ENCODE assay signal across 18 mouse cellular contexts in the genomic region with DNA sequence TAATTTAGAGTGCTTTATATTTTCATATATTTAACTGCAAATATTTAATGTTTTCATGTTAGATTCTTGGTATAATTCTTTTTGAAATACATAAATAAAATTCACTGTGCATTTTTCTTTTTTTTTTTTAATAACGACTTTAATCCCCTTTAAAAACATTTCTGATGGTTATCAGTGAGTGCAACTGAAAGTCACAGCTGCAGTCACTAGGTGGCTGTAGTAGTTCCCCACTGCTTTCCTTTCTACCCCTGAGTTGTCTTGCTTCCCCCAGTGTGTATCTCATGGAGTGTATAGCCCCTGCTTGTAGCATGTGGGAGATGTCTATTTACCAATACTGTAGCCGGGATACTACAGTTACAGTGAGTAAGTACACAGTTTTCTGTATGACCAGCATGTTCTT. TPM values are rescaled to one million over a fixed set of nuclear protein-coding genes. Genes with fewer than 3 reads are reported as not detected.
A peak's percentile ranks its signal among the peaks of the same experiment; 100 is the strongest.
DNase-seq lines count a peak whose midpoint lies in the region; ATAC-seq and TF ChIP-seq lines count a peak whose summit lies in the region.
"Had no signal": no experiment of that assay in that cellular context is flagged by ENCODE, and none has a peak within 500 bp of the region (broad histone marks: within the 10 kb centered on the region; RNA-seq: fewer than 3 reads in every experiment).

No protein-coding gene starts in this region.

- 0 out of 2 replicates have a peak, but pooled peaks have one; percentile 6 for TF ChIP-seq CTCF in liver, postnatal 0 days (IDR thresholded peaks at IDR 0.05; ENCODE audit: low read depth)

- intact Hi-C loops in heart, postnatal 36 days (cut with DNase I) = loop anchor here (10.0 kb wide), 1 partner anchor 227 kb away; no protein-coding TSS in a partner anchor

- H3K27ac ChIP-seq in heart, embryonic 16.5 days (ENCODE audit: low read length) = peak overlapping the region; percentile 42
- H3K27ac ChIP-seq in liver, postnatal 0 days (ENCODE audit: low read depth) = no peak overlapping the region
- H3K27ac ChIP-seq in limb, embryonic 10.5 days = peak overlapping the region; percentile 88
- H3K27ac ChIP-seq: forebrain, embryonic 12.5 days; midbrain, embryonic 13.5 days; neural tube, embryonic 12.5 days had no signal

- peaks cover 2% of the 10 kb centered on the region; the same call in 1 of the 2 replicates for H3K4me1 ChIP-seq in heart, embryonic 16.5 days (ENCODE audit: control insufficient read depth, insufficient read depth, low read length)
- no peaks in the 10 kb centered on the region for H3K4me1 ChIP-seq in liver, postnatal 0 days (ENCODE audit: insufficient read depth)
- peaks cover 31% of the 10 kb centered on the region for H3K4me1 ChIP-seq in limb, embryonic 10.5 days
- H3K4me1 ChIP-seq: forebrain, embryonic 12.5 days; midbrain, embryonic 13.5 days; neural tube, embryonic 12.5 days had no signal

- WGBS in heart, embryonic 16.5 days = 81% methylated on average over 2 of the region's 2 CpGs
- WGBS in liver, postnatal 0 days (ENCODE audit: insufficient replicate concordance) = 54% methylated on average over 2 of the region's 2 CpGs
- 83% methylated on average over 2 of the region's 2 CpGs for WGBS in limb, embryonic 10.5 days

- H3K4me3 ChIP-seq in heart, embryonic 16.5 days (ENCODE audit: low read length) = no peak overlapping the region
- H3K4me3 ChIP-seq in liver, postnatal 0 days (ENCODE audit: low read depth, low read length) = no peak overlapping the region
- H3K4me3 ChIP-seq in limb, embryonic 10.5 days = peak overlapping the region; percentile 31; the same call in 1 of the 2 replicates
- H3K4me3 ChIP-seq: forebrain, embryonic 12.5 days; heart, embryonic 12.5 days; midbrain, embryonic 13.5 days; neural tube, embryonic 12.5 days had no signal

- DNase-seq in heart, postnatal 36 days = no peak
- DNase-seq in liver, postnatal 0 days = no peak
- DNase-seq in liver = no peak
- DNase-seq in limb, embryonic 10.5 days (ENCODE audit: low spot score) = no peak
- no peak for DNase-seq in adrenal gland, postnatal 36 days
- DNase-seq in cerebellum, adult 18-20 months = no peak
- DNase-seq: cerebellum, adult 8-10 months; layer of hippocampus, adult 9-11 months; lung, postnatal 14 days; right cerebral cortex, adult 18-20 months had no signal

- H3K27me3 ChIP-seq in heart, embryonic 16.5 days (ENCODE audit: control insufficient read depth, insufficient read depth, low read length) = no peaks in the 10 kb centered on the region
- no peaks in the 10 kb centered on the region for H3K27me3 ChIP-seq in liver, postnatal 0 days (ENCODE audit: insufficient read depth, low read length)
- H3K27me3 ChIP-seq in limb, embryonic 10.5 days (ENCODE audit: low read depth, poor library complexity, severe bottlenecking) = no peaks in the 10 kb centered on the region
- H3K27me3 ChIP-seq: forebrain, embryonic 12.5 days; heart, embryonic 12.5 days; midbrain, embryonic 13.5 days; neural tube, embryonic 12.5 days had no signal

- no peaks in the 10 kb centered on the region for H3K9me3 ChIP-seq in heart, embryonic 16.5 days (replicated peaks; ENCODE audit: control insufficient read depth, low read length)
- no peaks in the 10 kb centered on the region for H3K9me3 ChIP-seq in liver, postnatal 0 days (ENCODE audit: low read length)
- H3K9me3 ChIP-seq in limb, embryonic 10.5 days (replicated peaks) = no peaks in the 10 kb centered on the region
- H3K9me3 ChIP-seq: forebrain, embryonic 12.5 days; heart, embryonic 12.5 days; midbrain, embryonic 13.5 days; neural tube, embryonic 12.5 days had no signal

- H3K4me2 ChIP-seq in heart, embryonic 16.5 days (ENCODE audit: low read depth, low read length) = no peak overlapping the region
- no peak overlapping the region for H3K4me2 ChIP-seq in liver, postnatal 0 days (ENCODE audit: low read depth, low read length)
- H3K4me2 ChIP-seq: forebrain, embryonic 12.5 days; midbrain, embryonic 13.5 days; neural tube, embryonic 12.5 days had no signal

- no peak for TF ChIP-seq EP300 in liver, postnatal 0 days (IDR thresholded peaks at IDR 0.05; ENCODE audit: low read depth)

- H3K36me3 ChIP-seq in heart, embryonic 16.5 days (ENCODE audit: control insufficient read depth, insufficient read depth) = peaks cover 37% of the 10 kb centered on the region
- H3K36me3 ChIP-seq in liver, postnatal 0 days (replicated peaks; ENCODE audit: insufficient read depth, low read length) = peaks cover 31% of the 10 kb centered on the region
- H3K36me3 ChIP-seq in limb, embryonic 10.5 days = peaks cover 43% of the 10 kb centered on the region

- no peak overlapping the region for H3K9ac ChIP-seq in heart, embryonic 16.5 days (ENCODE audit: low read length)
- no peak overlapping the region for H3K9ac ChIP-seq in liver, postnatal 0 days (replicated peaks)
- H3K9ac ChIP-seq: forebrain, embryonic 12.5 days; heart, embryonic 12.5 days; midbrain, embryonic 13.5 days; neural tube, embryonic 12.5 days had no signal

- ATAC-seq in heart, embryonic 16.5 days (replicated peaks; ENCODE audit: extremely low read depth, insufficient read depth, low FRiP score) = no peak
- ATAC-seq in liver, postnatal 0 days = no peak
- ATAC-seq: hindbrain, embryonic 16.5 days; midbrain, embryonic 13.5 days had no signal

RNA-seq across cellular contexts. Expression of gene Golga5, which starts 29.0 kb away (rescaled TPM):
- polyA plus RNA-seq in heart, embryonic 16.5 days (2015; fragmentation: Nextera tagmentation; extraction: Ambion mirVana) = 24.2 and 26.7 TPM in 2 replicates
- total RNA-seq in heart, postnatal 36 days (2021) = 10 to 100 TPM; 27.3 to 29.8 TPM
- polyA plus RNA-seq in liver, postnatal 0 days (2015; fragmentation: Nextera tagmentation; extraction: Ambion mirVana) = 16.5 and 16.7 TPM in 2 replicates
- polyA plus RNA-seq in limb, embryonic 10.5 days (2016; fragmentation: Nextera tagmentation; extraction: Ambion mirVana) = 27.1 and 30.9 TPM in 2 replicates
- total RNA-seq in adrenal gland, postnatal 36 days (2021) = 10 to 100 TPM; 40.3 to 42.2 TPM

RNA-seq across cellular contexts. Expression of gene Chga, which starts 56.9 kb away (rescaled TPM):
- polyA plus RNA-seq in heart, embryonic 16.5 days (2015; fragmentation: Nextera tagmentation; extraction: Ambion mirVana) = 2.5 and 12.2 TPM in 2 replicates
- not detected for total RNA-seq in heart, postnatal 36 days (2021)
- 0.45 and 0.83 TPM in 2 replicates for polyA plus RNA-seq in liver, postnatal 0 days (2015; fragmentation: Nextera tagmentation; extraction: Ambion mirVana)
- polyA plus RNA-seq in limb, embryonic 10.5 days (2016; fragmentation: Nextera tagmentation; extraction: Ambion mirVana) = 0.15 and 0.23 TPM in 2 replicates
- total RNA-seq in adrenal gland, postnatal 36 days (2021) = 1,000 to 10,000 TPM; 1,253 to 1,514 TPM
- total RNA-seq: gastrocnemius, adult 18-20 months; liver, adult 2 months had no signal
- polyA plus RNA-seq: liver, adult 2 months had no signal

RNA-seq across cellular contexts. Expression of gene Lgmn, which starts 58.3 kb away (rescaled TPM):
- polyA plus RNA-seq in heart, embryonic 16.5 days (2015; fragmentation: Nextera tagmentation; extraction: Ambion mirVana) = 105 and 107 TPM in 2 replicates
- 10 to 100 TPM; 74.6 to 79.7 TPM for total RNA-seq in heart, postnatal 36 days (2021)
- polyA plus RNA-seq in liver, postnatal 0 days (2015; fragmentation: Nextera tagmentation; extraction: Ambion mirVana) = 140 and 142 TPM in 2 replicates
- 37.0 and 40.5 TPM in 2 replicates for polyA plus RNA-seq in limb, embryonic 10.5 days (2016; fragmentation: Nextera tagmentation; extraction: Ambion mirVana)
- 100 to 1,000 TPM in 1 of 2 experiments, 10 to 100 TPM in 1; 92.0 to 125 TPM for total RNA-seq in adrenal gland, postnatal 36 days (2021)
